Mouse (Mus musculus): ENCODE results near the gene Scd2.
"Not testable (repeated sequence)": the region's sequence is repeated elsewhere in the genome, so short reads cannot be mapped to it uniquely, and the experiment has no call there.

Gene Scd2

DNA sequence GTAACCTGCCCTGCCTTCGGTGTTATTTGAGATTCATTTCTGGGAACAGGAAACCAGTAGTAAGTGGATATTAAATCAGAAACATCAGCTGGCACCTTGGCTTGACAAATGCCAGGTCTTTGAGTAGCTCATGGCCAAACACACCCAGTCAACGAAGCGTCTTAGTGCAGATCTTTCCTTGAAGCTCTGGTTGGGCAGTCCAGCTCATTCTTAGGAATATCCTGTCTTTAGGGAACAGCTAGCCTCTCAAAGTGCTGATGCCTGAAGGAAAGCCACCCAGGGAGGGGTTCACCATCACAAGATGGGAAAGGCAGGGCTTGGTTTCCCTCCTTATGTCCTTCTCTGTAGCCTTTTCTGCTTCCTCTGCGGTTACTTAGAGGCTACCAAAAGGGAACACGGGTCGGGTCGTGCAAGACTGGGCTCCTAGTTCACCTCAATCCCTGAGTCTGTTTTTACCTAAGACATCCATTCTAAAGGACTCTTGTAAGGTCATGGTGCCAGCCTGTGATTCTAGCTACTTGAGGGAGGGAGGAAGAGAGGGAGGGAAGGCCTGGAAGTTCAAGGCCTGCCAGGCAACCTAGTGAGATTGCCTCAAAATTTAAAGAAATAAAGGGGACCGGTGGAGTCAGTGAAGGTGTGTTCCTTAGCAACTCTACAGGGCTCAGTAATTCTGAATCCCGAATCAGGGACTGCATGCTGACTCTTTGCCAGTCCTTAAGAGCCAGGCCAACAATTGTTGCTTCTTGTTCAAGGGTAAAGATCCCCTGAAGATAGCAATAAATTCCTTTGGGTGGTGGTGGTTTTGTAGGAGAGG lies 13.8 kb downstream of the Scd2 start:
- in situ Hi-C loops (cut with MboI; ENCODE audit: low pct_unique_long_range_greater_than_20kb in 1 of 2, low sequenced_read_pairs in 2 of 2, unreplicated experiment in 1 of 2) = no loop called here

DNA sequence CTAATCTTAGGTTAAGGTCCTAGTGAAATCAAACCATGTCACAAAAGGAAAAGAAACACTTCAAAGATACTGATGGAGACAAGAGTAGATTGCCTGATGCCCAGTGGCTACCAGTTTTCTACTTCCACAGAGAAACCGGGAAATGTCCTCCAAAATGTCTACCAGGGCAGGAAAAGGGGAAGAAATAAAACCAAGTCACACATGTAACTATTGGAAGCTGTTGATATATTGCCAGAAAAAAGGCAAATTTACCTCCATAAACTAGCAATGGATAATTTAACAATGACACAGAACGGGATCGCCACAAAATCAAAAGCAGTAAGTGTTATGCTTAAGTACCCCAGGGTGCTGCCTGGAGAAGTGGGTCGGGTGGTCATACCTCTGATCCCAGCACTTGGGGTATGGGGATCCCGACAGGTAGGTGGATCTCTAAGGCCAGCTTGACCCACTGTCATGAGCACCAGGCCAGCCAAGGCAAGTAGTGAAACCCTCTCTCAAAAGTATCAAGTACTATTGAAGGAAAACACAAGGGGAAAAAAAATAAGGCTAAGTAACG lies 14.5 kb downstream of the Scd2 start:
- in situ Hi-C loops (cut with MboI; ENCODE audit: low pct_unique_long_range_greater_than_20kb in 1 of 2, low sequenced_read_pairs in 2 of 2, unreplicated experiment in 1 of 2) = no loop called here

DNA sequence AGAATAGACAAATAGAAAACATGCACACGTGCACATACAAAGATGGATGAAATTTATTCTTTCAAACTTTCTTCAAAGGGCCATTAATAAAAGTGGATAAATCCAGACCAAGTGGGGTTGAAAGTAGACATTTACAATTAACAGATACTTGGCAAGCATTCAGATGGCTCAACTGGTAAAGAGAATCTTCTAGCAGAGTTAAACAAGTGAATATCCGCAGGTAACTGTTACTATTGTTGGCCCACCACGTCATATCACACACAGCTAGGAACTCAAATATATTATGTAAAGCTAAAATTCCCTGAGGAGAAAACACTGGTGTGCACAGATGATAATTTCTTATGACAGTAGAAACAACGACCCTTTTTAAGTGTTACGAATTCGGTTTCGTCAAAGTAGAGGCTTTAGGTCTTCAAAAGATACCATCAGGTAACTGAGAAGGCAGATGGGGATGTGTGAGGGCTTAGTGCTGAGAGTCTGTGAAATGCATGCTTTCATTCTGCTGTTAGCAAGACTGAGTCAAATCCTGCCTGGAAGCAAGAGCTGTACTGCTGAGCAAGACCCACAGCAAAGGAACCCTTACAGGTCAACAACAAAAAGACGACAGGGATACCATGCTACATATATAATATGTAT lies 15.3 kb downstream of the Scd2 start:
- in situ Hi-C loops (cut with MboI; ENCODE audit: low pct_unique_long_range_greater_than_20kb in 1 of 2, low sequenced_read_pairs in 2 of 2, unreplicated experiment in 1 of 2) = no loop called here

DNA sequence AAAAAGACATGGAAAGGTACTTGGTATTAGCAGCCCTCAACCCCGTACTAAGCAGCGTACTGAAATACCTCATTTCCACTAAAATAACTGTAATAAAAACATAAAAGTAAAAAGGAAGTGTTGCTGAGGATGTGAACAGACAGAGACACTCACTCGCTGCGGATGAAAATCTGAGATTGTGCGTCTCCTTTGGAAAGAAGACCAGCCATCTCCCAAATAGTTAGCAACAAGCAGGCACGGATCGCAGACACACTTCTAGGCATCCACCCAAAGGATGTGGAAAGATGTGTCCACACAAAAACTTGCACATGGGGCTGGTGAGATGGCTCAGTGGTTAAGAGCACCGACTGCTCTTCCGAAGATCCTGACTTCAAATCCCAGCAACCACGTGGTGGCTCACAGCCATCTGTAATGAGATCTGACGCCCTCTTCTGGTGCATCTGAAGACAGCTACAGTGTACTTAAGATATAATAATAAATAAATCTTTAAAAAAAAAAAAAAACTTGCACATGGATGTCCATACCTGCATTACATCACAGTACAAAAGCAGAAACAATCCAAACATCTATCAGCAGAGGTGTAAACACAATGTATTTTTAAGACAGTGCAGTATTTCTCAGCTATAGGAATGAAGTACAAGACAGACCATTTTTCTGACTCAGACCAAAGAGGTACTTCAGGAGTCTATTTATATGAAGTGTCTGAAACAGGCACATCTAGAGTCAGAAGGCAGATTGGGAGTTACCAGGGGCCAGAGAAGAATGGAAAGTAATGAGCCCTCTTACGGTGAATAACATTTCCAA lies 16.1 kb downstream of the Scd2 start:
- in situ Hi-C loops (cut with MboI; ENCODE audit: low pct_unique_long_range_greater_than_20kb in 1 of 2, low sequenced_read_pairs in 2 of 2, unreplicated experiment in 1 of 2) = no loop called here

DNA sequence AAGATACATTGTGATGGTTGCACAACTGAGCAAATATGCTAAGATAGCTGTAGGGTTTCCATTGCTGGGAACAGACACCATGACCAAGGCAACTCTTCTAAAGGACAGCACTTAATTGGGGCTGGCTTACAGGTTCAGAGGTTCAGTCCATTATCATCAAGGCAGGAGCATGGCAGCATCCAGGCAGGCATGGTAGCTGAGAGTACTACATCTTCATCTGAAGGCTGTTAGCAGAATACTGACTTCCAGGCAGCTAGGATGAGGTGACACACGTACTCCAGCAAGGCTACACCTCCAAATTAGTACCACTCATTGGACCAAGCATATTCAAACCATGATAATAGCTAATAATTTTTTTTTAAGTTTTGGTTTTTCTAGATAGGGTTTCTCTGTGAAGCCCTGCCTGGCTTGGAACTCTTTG lies 16.7 kb downstream of the Scd2 start:
- in situ Hi-C loops (cut with MboI; ENCODE audit: low pct_unique_long_range_greater_than_20kb in 1 of 2, low sequenced_read_pairs in 2 of 2, unreplicated experiment in 1 of 2) = not testable (repeated sequence)

DNA sequence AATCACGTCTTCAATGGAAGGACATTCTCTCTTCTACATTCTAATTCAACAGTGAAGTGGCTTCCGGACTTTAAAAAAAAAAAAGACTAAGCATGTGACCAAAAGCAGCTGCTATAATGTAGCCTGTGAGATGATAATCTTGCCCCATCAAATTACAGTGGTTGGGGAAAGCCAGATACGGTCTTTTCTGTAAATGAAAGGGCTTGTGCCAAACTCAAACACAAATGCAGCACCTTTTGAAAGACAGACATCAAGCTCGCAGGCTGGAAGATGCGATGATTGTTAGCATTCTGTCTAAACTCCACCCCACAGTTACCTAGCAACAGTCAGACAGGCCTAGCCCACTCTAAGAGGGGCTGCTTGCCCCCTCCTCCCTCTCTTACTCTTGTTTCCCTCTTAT lies 17.3 kb downstream of the Scd2 start:
- in situ Hi-C loops (cut with MboI; ENCODE audit: low pct_unique_long_range_greater_than_20kb in 1 of 2, low sequenced_read_pairs in 2 of 2, unreplicated experiment in 1 of 2) = no loop called here

DNA sequence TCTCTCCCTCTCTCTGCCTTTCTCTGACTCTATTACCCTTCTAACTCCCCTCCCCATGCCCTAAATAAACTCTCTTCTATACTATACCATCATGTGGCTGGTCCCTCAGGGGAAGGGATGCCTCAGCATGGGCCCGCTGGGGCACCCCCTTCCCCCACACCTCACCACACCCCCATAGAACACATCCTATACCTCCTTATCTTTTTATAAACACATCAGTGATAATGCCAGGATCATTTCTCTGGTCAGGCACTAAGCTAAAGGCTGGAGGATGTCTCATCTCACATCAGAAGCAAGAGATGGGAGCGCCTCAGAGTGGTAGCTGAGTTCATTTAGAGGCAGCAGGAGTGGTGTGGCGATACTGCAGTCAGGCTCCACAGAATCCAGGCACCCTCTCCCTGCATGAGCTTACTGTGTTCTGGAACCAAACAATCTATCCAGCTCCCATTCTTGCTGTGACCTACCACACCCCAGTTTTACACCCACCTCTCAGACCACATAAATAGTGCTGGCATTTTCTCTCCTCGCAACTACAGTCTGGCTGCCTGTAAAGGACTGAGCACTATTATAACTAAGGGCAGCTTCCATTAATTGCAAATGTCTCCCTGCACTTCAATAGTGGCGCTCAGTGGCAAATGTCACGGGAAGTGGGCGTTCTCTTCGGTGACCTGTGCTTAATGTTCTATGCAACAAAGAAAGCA lies 18.0 kb downstream of the Scd2 start:
- in situ Hi-C loops (cut with MboI; ENCODE audit: low pct_unique_long_range_greater_than_20kb in 1 of 2, low sequenced_read_pairs in 2 of 2, unreplicated experiment in 1 of 2) = no loop called here

DNA sequence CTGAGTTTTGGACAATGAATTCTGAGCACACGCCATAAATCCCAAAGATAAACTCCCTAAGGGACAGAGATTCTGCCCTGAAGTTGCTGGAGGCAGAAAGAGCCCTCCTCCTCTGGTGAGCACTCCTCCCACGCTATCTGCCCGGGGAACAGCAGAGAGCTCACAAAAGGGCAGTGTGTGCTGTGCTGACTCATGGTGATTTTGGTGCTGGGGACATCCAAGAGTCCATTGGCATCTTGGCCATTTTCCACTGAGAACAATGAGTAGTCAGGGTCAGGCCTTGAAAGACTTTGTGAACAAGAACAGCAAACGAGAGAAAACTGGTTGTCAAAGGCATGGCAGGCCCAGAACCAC lies 18.5 kb downstream of the Scd2 start:
- in situ Hi-C loops (cut with MboI; ENCODE audit: low pct_unique_long_range_greater_than_20kb in 1 of 2, low sequenced_read_pairs in 2 of 2, unreplicated experiment in 1 of 2) = no loop called here

DNA sequence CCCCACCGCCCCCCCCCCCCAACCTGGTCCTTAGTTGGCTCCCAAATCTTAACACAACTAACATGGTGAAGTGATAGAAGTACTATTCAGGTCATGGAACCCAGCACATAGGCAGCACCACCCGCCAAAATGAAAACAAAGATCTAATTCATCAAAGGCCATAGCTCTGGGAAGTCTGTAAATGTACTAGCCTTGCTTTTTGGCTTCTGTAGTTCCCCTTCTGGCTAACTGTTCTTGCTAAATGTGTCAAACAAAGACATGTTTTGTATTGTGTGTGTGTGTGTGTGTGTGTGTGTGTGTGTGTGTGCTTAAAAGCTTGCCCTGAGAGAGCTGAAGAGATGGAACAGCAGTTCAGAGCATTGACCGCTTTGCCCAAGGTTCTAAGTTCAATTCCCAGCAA lies 19.6 kb downstream of the Scd2 start:
- in situ Hi-C loops (cut with MboI; ENCODE audit: low pct_unique_long_range_greater_than_20kb in 1 of 2, low sequenced_read_pairs in 2 of 2, unreplicated experiment in 1 of 2) = no loop called here

DNA sequence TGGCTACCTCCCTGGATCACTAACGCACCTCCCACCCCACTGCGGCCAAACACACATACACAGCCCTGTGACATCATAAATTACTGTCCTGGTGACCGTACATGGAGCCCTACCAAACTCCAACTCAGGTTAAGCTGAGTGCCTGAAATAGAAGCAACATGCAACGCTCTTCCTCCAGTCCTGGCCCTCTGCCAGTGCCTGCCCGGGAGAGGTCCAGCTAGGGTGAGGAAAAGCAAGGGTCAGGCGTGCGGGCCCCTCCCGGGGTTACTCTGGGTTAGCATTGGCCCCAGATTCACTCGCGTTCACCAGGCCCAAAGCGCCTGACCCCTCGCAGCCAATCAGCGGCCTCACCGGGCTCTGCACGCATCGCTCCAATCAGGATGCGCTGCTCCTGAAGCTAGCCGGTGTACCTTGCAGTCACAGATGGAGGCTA lies 20.9 kb downstream of the Scd2 start:
- in situ Hi-C loops (cut with MboI; ENCODE audit: low pct_unique_long_range_greater_than_20kb in 1 of 2, low sequenced_read_pairs in 2 of 2, unreplicated experiment in 1 of 2) = no loop called here

DNA sequence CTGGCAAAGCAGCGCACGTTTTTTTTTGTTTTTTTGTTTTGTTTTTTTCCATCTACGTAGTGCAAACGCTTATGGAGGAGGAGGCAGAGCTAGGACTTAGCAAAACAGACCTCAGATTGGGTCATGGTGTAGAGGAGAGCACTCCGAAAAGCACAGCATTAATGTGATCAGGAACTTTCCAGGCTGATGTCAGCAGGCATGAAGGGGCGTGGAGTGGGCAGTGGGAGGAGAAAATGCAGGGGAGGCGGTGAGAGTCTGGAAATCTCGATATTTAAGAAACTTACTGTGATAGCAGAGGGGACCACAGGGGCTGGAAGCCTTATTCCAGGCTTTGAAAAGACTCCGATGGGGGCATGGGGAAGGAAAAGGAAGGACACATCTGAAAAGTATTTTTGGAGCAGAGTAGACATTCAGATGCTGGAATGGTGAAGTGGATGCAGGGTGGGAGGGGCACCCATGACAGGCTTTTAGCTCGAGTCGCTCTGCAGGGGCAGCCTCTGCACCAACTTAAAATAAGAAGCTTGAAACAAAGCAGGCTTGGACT lies 21.5 kb downstream of the Scd2 start:
- in situ Hi-C loops (cut with MboI; ENCODE audit: low pct_unique_long_range_greater_than_20kb in 1 of 2, low sequenced_read_pairs in 2 of 2, unreplicated experiment in 1 of 2) = no loop called here

DNA sequence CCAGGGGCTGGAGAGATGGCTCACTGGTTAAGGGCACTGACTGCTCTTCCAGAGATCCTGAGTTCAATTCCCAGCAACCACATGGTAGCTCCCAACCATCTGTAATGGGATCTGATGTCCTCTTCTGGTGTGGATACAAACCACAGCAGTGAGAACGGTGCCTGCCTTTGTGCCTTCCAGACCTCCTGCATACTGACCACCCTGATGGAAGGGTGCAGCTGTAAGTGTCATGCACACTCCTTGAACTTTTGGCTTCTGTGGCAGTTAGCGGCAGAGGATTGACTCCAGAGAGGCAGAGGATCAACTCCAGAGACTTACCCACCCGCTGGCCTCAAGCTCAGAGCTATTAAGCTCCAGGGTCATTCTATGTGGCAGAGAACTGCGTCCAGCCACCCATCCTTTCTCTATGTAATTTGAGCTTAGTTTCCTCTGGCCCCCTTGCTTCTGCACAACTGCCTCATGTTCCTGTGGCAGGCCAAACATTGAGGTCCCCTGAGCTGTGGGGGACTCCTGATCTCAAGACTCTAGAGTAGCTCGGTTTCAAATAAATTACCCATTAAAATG lies 23.4 kb downstream of the Scd2 start:
- in situ Hi-C loops (cut with MboI; ENCODE audit: low pct_unique_long_range_greater_than_20kb in 1 of 2, low sequenced_read_pairs in 2 of 2, unreplicated experiment in 1 of 2) = no loop called here

DNA sequence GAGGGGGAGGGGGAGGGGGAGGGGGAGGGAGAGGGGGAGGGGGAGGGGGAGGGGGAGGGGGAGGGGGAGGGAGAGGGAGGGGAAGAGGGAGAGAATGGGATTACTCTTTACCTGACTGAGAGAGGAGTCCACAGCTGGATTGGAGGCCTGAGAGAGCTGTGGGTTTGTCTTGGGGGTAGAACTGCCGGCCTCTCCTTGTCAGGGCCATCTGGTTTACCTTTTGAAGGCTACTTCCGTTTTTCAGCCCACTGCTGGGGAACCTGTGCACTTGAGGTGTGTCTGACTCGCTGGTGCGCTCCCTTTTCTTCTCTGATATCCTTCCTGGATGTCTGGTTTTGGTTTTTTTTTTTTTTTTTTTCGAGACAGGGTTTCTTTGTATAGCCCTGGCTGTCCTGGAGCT lies 23.9 kb downstream of the Scd2 start:
- in situ Hi-C loops (cut with MboI; ENCODE audit: low pct_unique_long_range_greater_than_20kb in 1 of 2, low sequenced_read_pairs in 2 of 2, unreplicated experiment in 1 of 2) = no loop called here

DNA sequence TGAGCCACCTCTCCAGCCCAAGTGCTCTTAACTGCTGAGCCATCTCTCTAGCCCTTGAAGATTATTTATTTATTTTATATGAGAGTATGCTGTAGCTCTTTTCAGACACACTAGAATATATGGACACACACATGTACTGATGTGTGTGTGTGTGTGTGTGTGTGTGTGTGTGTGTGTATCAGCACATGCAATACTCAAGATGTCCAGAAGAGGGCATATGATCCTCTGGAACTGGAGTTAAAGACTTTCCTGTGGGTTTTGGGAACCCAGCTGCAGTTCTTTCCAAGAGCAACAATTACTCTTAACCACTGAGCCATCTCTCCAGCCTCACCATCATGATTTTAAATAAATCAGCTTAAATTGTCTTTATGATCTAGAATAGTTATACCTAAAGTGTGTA lies 25.1 kb downstream of the Scd2 start:
- in situ Hi-C loops (cut with MboI; ENCODE audit: low pct_unique_long_range_greater_than_20kb in 1 of 2, low sequenced_read_pairs in 2 of 2, unreplicated experiment in 1 of 2) = no loop called here

DNA sequence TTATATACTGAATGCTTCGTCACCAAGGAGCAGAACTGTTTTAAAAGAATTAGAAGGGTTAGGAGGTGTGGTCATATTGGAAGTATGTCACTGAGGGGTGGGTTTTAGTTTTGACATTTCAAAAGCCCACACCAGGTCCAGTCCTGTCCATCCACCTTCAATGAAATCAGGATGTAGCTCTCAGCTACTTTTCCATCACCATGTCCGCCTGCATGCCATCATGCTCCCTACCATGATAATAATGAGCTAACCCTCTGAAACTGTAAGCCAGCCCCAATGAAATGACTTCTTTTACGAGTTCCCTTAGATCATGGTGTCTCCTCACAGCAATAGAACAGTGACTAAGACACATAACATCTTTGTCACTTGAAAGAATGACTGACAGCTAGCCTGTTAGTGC lies 26.8 kb downstream of the Scd2 start:
- in situ Hi-C loops (cut with MboI; ENCODE audit: low pct_unique_long_range_greater_than_20kb in 1 of 2, low sequenced_read_pairs in 2 of 2, unreplicated experiment in 1 of 2) = no loop called here

DNA sequence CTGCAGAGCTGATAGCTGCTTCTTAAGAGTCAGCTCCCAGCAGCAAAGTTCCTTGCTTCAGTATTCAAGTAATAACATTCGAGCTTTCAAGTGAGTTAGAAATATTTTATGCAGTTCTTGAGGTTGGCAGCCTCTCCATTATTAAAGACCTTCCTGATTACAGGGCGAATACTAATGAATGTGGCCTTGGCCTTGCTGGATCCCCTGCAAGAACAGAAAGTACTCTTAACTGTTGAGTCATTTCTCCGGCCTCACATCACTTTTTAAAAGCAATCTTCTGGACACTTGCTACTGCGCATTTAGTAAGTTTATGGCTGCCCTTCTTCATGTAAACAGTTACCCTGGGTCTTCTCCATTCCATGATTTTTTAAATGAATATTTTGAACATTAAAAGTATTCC lies 27.7 kb downstream of the Scd2 start:
- in situ Hi-C loops (cut with MboI; ENCODE audit: low pct_unique_long_range_greater_than_20kb in 1 of 2, low sequenced_read_pairs in 2 of 2, unreplicated experiment in 1 of 2) = no loop called here

DNA sequence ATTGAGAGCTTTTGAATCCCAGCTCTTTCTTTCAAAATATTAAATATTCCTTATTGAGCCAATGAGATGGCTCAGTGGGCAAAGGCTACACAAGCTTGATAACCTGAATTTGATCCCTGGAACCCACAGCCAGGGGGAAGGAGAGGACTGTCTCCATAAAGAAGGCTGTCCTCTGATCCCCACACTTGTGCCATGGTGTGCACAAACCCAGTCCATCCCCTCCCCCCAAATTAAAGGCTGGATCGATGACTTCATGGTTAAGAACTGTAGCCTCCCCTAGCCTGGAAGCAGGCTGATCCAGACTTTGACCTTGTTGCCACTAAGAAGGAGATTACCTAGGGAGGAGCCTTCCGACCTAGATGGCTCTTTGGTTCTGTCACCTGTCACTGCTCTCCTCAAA lies 28.2 kb downstream of the Scd2 start:
- in situ Hi-C loops (cut with MboI; ENCODE audit: low pct_unique_long_range_greater_than_20kb in 1 of 2, low sequenced_read_pairs in 2 of 2, unreplicated experiment in 1 of 2) = no loop called here

DNA sequence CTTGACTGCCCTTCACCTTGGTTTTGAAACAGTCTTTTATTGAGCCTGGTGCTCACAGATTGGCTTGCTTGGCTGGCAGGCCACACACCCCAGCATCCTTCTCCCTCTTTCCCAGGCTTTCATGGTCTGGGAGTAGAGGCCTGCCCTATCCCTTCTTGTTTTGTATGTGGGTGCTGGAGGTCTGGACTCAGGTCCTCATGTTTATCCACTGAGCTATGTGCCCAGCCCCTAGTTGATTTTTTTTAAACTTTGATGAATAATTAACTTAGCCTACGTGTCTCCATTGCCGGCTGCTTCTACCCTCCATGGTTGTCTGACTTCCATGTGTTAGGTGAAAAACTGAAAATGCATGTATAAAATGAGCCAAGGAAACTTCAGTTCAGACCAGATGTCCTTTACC lies 36.1 kb downstream of the Scd2 start:
- in situ Hi-C loops (cut with MboI; ENCODE audit: low pct_unique_long_range_greater_than_20kb in 1 of 2, low sequenced_read_pairs in 2 of 2, unreplicated experiment in 1 of 2) = no loop called here
